Mouse (Mus musculus) cortical plate, adult 2 months (tissue): ENCODE results near the gene Tulp1.
"Not testable (repeated sequence)": the region's sequence is repeated elsewhere in the genome, so short reads cannot be mapped to it uniquely, and the experiment has no call there.

ENCODE experiments used
- CTCF ChIP-seq: fragments of 200-500 bp; IDR thresholded peaks from 2 replicates; pipeline ENCODE4 v1.5.1; 2011; ENCODE audit warnings: mild to moderate bottlenecking, control low read depth, low read length; ENCODE audit not compliant: insufficient read depth; ENCODE audit errors: extremely low read depth
- POLR2A ChIP-seq: fragments of 200-500 bp; IDR thresholded peaks from 2 replicates; pipeline ENCODE4 v1.6.1; 2011; ENCODE audit warnings: mild to moderate bottlenecking, low read length, control low read depth; ENCODE audit not compliant: insufficient read depth; ENCODE audit errors: extremely low read depth

- TF ChIP-seq CTCF, POLR2A: not testable (repeated sequence)
Measured at GRCm38 (mm10) chr17:28404745-28405144, 39.7 kb upstream of the Tulp1 start.
